Mouse (Mus musculus) embryo, embryonic 11.5 days (tissue): ENCODE results near the gene Kif1bp.
A peak's percentile ranks its signal among the peaks of the same experiment; 100 is the strongest.
"Not testable (repeated sequence)": the region's sequence is repeated elsewhere in the genome, so short reads cannot be mapped to it uniquely, and the experiment has no call there.

Experiments
- DNase-seq: peaks from one replicate; pipeline ENCODE4 v3.0.0-alpha.2; 2012; ENCODE audit warnings: low read depth, low spot score

The Kif1bp gene

GRCm38 (mm10) chr10:62578338-62579100 is at the start of gene Kif1bp:
TSS of gene Kif1bp (minus strand) at chr10:62578457.
- DNase-seq = peak; percentile 96

DNA sequence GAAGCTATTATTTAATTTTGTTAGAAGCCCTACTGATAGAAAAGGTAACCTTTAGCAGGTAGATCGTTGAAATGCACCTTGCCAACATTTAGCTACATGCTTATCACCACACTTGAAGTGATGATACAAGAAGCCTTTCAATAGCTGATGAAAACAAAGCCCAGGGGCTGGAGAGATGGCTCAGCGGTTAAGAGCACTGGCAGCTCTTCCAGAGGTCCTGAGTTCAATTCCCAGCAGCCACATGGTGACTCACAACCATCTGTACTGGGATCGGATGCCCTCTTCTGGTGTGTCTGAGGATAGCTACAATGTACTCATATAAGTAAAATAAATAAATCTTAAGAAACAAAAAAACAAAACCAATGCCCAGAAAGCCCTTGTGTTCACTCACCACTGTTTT is 25.9 kb upstream of the Kif1bp start:
- no peak for DNase-seq

DNA sequence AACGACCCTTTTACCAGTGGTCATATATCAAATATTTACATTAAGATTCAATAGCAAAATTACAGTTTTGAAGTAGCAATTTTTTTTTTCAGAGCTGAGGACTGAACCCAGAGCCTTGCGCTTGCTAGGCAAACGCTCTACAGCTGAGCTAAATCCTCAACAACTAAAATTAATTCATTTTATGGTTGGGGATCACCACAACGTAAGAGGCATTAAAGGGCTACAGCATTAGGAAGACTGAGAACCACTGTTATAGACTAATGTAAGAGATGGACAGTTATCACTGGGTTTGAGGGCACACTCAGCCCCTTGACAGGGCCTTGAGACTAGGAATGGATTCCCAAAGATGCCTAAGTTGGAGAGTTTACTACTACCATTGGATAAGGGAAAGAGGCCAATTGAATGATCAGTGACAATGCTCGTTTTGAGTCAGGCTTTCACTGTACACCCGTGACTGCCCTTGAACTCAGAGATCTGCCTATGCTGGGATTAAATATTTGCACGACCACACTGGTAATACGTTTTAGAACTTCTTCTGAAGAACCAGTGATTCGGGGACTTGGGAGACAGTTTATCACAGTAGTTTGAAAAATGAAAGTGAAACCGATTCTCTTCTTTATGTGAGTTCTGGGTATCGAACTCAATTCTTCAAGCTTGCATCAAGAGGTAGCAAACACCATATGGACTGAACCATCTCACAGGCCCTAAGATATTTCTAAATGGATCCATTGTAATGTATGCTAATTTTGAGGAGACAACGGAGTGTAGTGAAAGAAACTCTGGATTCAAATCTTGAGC is 25.2 kb upstream of the Kif1bp start:
- no peak for DNase-seq

- peak; percentile 84 for DNase-seq
Observed at GRCm38 (mm10) chr10:62602177-62603040, 24.2 kb upstream of the Kif1bp start, which contains the start of gene Ddx21. TSS of gene Ddx21 (minus strand) at chr10:62602281.

DNA sequence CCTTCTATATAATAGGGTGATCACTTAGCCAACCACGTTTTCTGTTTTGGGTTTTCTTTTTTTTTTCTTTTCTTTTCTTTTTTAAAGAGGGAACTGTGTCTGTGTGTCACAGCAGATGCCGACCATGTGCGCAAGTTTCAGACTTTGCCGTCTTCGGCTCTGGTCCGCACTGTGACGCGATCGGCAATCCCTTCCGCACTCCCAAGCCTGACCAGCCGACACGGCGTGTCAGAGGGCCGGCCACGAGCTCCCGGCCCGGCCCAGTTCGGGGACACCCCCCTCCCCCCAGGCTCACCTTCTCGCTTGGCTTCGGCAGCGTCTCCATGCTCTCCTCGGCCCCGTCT is 23.5 kb upstream of the Kif1bp start:
- no peak for DNase-seq

GRCm38 (mm10) chr10:62601053-62601791 is 23.0 kb upstream of the Kif1bp start:
- DNase-seq = no peak

DNA sequence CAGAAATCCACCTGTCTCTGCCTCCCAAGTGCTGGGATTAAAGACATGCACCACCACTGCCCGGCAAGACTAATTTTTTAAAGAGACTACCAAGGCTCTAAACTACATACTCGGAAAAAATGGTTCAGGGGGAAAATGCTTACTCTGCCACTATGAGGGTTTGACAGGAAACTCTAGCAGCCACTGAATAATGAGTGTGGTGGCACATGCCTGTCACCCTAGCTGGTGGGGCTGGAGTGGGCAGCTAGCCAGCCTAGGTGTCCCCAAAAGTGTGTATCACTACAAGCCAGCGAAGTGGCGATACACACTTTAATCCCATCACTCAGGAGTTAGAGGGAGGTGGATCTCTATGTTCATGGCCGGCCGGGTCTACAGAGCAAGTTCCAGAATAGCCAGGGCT is 21.8 kb upstream of the Kif1bp start:
- no peak for DNase-seq

DNA sequence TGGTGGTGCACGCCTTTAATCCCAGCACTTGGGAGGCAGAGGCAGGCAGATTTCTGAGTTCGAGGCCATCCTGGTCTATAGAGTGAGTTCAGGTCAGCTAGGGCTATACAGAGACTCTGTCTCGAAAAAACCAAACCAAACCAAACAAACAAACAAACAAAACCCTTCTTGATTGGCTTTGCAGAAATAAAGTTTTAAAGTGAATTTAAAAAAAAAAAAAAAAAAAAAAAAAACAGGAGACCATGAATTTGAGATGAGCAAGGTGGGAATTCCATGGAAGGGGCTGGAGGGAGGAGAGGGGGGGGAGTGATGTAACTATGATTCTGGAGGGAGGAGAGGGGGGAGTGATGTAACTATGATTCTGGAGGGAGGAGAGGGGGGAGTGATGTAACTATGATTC is 21.1 kb upstream of the Kif1bp start:
- DNase-seq = not testable (repeated sequence)

GRCm38 (mm10) chr10:62592496-62592895 is 14.2 kb upstream of the Kif1bp start:
- DNase-seq = no peak

GRCm38 (mm10) chr10:62590200-62590599 is 11.9 kb upstream of the Kif1bp start:
- peak; percentile 79 for DNase-seq

GRCm38 (mm10) chr10:62588616-62589015 is 10.4 kb upstream of the Kif1bp start:
- no peak for DNase-seq

- no peak for DNase-seq
Observed at GRCm38 (mm10) chr10:62583245-62583644, 5.0 kb upstream of the Kif1bp start.

GRCm38 (mm10) chr10:62582701-62583100 is 4.4 kb upstream of the Kif1bp start:
- DNase-seq = no peak

DNA sequence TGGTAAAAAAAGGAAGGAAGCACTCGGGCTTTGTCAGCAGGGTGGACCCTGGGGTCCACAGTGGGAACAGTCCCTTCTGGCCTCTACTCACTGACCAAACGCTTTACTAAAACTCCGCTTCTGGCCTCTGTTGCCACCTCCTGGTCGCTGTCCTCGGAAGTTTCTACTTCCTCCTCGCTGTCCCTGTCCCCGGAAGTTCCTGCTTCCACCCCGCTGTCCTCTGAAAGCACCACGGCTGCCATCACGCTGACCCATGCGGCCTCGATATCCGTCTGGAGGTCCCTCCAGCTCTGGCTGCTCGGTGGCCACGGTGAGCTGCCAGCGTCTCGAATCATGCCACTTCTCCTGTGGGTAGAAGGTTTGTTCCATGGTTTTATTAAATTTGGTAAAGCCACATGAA is 4.0 kb upstream of the Kif1bp start:
- no peak for DNase-seq

DNA sequence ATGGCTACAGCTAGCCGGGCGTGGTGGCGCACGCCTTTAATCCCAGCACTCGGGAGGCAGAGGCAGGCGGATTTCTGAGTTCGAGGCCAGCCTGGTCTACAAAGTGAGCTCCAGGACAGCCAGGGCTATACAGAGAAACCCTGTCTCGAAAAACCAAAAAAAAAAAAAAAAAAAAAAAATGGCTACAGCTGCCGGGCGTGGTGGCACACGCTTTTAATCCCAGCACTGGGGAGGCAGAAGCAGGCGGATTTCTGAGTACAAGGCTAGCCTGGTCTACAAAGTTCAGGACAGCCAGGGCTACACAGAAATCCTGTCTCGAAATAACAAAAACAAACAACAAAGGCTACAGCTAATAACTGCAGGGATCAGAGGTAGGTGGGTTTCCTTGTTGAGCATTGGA is 872 bp upstream of the Kif1bp start:
- not testable (repeated sequence) for DNase-seq

DNA sequence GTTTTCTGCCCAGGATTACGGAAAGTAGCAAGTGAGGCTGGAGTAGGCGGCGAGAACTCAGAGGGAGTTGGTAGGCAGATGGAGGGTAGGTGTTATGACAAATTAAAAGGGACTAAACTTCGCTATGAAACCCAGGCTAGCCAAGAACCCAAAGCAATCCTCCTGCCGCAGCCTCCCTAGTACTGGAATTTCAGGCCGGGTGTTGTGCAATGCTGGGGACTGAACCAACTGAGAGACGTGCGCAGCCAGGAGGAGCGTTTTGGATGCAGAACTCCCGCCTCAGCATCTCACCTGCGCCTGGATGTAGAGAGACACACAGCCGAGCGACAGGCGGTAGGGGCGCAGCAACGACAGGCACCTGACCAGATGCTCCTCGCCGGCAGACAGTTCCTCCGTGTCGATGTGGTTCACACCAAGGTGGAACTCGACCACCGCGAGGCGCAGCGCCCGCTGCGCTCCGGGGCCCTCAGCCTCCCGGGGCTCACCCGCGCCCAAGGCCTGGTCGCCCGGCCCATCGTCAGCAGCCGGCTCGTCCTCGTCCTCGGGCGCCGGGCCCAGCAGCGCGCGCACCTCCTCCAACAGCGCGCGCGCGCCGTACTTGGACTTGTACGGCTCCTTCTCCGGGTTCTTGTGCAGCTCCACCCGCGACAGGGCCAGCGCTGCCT is 452 bp downstream of the Kif1bp start:
- DNase-seq = no peak

- no peak for DNase-seq
Observed at GRCm38 (mm10) chr10:62575001-62575400, 3.3 kb downstream of the Kif1bp start.

- no peak for DNase-seq
Observed at GRCm38 (mm10) chr10:62570126-62570871, 8.0 kb downstream of the Kif1bp start.

GRCm38 (mm10) chr10:62568861-62569260 is 9.4 kb downstream of the Kif1bp start:
- DNase-seq = no peak

DNA sequence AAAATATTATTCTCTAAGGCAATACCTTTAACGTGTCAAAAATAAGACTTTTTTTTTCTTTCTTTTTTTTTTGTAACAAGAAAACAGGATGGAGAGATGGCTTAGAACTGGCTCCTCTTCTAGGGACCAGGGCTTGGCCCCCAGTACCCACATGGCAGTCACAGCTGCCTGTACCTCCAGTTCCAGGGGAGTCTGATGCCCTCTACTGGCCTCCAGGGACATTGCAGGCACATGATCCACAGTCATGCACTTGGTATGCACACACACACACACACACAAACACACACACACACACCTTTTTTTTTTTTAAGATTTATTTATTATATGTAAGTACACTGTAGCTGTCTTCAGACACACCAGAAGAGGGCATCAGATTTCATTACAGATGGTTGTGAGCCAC is 20.5 kb downstream of the Kif1bp start:
- no peak for DNase-seq
